Mouse (Mus musculus) C2C12 (cell line): ENCODE data around the gene Rpl13. TPM values are rescaled to one million over a fixed set of nuclear protein-coding genes. Genes with fewer than 3 reads are reported as not detected.

Experiments
- H3K27me3 ChIP-seq: one replicate; pipeline ENCODE4 v1.6.1; 2011; ENCODE audit not compliant: control insufficient read depth, insufficient read depth, insufficient read length
- H3K36me3 ChIP-seq: one replicate; pipeline ENCODE4 v1.6.1; 2011; ENCODE audit not compliant: control insufficient read depth, insufficient read depth
- H3K4me3 ChIP-seq: one replicate; pipeline ENCODE4 v1.5.1; 2011; ENCODE audit warnings: mild to moderate bottlenecking, control low read depth; ENCODE audit not compliant: poor library complexity, insufficient read depth, severe bottlenecking
- H3K79me2 ChIP-seq: one replicate; pipeline ENCODE4 v1.6.1; 2011; ENCODE audit not compliant: control insufficient read depth, insufficient read depth
- H3K79me3 ChIP-seq: one replicate; pipeline ENCODE4 v1.6.1; 2011; ENCODE audit warnings: low read depth, control low read depth
- H3ac ChIP-seq: one replicate; pipeline ENCODE3; 2011; ENCODE audit warnings: low read depth; ENCODE audit not compliant: control insufficient read depth, insufficient read length
- CEBPB ChIP-seq: IDR thresholded peaks from one replicate; pipeline ENCODE4 v1.6.1; 2011; ENCODE audit warnings: low read depth, mild to moderate bottlenecking, control low read depth, moderate library complexity
- CTCF ChIP-seq: IDR thresholded peaks from one replicate; pipeline ENCODE4 v1.5.1; 2011; ENCODE audit not compliant: control insufficient read depth, insufficient read depth, insufficient read length
- FOSL1 ChIP-seq: IDR thresholded peaks from one replicate; pipeline ENCODE4 v1.8.0; 2011; ENCODE audit warnings: mild to moderate bottlenecking, low read length; ENCODE audit not compliant: poor library complexity, insufficient read depth, severe bottlenecking
- MAX ChIP-seq: IDR thresholded peaks from one replicate; pipeline ENCODE4 v1.6.1; 2011; ENCODE audit warnings: mild to moderate bottlenecking, control low read depth
- MYOD1 ChIP-seq: IDR thresholded peaks from one replicate; pipeline ENCODE4 v1.6.1; 2011; ENCODE audit warnings: low read depth; ENCODE audit not compliant: control insufficient read depth, insufficient read length
- MYOG ChIP-seq: IDR thresholded peaks from one replicate; pipeline ENCODE4 v1.6.1; 2011; ENCODE audit not compliant: control insufficient read depth, insufficient read length; ENCODE audit errors: extremely low read depth
- USF1 ChIP-seq: IDR thresholded peaks from one replicate; pipeline ENCODE4 v1.6.1; 2011; ENCODE audit warnings: low read depth, mild to moderate bottlenecking, control low read depth, moderate library complexity
- polyA plus RNA-seq: library from polyadenylated mRNA; unstranded; fragments of >200 nt; fragmentation: generic; extraction: Trizol; gene quantifications from one replicate; pipeline ENCODE4 v1.2.1, GENCODE M21; 2012; ENCODE audit warnings: missing spikeins

The Rpl13 gene
- polyA plus RNA-seq, 1 experiment = 3,422 TPM

DNA sequence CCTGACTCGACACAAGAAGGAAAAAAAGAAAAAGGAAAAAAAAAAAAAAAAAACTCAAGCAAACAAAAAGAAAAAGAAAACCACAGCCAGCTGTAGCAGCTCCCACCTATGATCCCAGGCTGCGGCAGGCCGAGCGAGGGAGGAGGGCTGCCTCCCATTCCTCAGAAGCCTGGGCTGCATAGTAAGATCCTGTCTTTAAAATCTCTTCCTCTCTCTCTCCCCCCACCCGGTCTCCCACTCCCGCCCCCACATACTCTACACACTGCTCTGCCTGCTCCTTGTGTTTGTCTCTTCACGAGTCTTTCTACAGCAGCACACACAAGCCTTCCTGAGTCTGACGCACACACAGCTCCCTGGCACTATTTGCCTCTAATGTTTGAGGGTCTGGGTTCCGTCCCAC lies 19.9 kb downstream of the Rpl13 start:
- Histone ChIP-seq H3K27me3 (peaks cover 10% of the 10 kb centered on the region), H3K79me2 (no peaks in the 10 kb centered on the region), H3K36me3 (no peaks in the 10 kb centered on the region), H3K79me3 (no peaks in the 10 kb centered on the region), H3ac (no peak overlapping the region), H3K4me3 (no peak overlapping the region)
- no peak for TF ChIP-seq USF1
- no peak for TF ChIP-seq CTCF
- TF ChIP-seq CEBPB = no peak
- no peak for TF ChIP-seq MYOG
- no peak for TF ChIP-seq FOSL1
- TF ChIP-seq MAX = no peak
- TF ChIP-seq MYOD1 = no peak

DNA sequence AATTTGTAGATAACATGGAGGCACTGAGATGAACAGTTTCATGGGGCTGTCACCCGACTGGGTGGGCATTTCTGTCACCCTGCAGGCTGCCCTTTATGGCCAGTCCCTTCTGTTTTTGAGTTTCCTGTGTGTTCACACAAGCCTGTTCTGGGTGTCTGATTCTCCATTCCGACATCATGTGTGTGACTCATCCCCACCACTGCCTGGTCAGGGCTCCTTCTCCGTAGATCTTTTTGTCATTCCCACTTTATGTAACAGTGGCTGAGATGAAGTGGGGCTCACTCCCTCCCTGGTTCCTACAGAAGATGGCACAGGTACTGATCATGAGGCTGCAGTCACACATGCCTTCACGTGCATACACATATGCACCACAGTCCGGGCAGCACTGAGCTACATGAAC lies 20.5 kb downstream of the Rpl13 start:
- H3K27me3 ChIP-seq = peaks cover 4% of the 10 kb centered on the region

DNA sequence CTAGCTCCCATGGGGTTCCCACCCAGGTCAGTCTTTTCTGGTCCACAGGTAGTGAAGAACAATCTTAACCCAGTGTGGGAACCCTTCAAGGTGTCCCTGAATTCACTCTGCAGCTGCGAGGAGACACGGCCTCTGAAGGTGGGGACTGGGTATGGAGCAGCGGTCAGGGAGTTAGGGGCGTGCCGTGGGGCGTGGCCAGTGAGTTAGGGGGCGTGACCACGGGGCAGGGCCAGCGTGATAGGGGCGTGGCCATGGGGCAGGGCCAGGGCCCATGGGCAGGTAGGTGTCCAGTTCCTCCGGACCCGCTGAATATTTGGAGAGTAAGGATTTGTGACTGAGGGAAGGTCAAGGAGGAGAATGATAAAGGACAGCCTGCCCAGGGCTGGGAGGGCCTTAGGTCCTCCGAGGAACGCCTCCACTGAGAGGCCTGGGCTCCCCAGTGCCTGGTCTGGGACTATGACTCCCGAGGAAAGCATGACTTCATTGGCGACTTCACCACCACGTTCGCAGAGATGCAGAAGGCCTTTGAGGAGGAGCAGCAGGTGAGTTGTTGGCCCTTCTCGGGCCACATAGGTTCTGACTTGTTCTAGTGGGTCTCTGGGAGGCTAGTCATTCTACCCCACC lies 24.2 kb downstream of the Rpl13 start:
- Histone ChIP-seq H3K27me3 (no peaks in the 10 kb centered on the region), H3K79me3 (no peaks in the 10 kb centered on the region), H3ac (no peak overlapping the region), H3K4me3 (no peak overlapping the region), H3K36me3 (no peaks in the 10 kb centered on the region), H3K79me2 (no peaks in the 10 kb centered on the region)
- TF ChIP-seq MYOG = no peak
- TF ChIP-seq MAX = no peak
- TF ChIP-seq CTCF = no peak
- no peak for TF ChIP-seq CEBPB
- no peak for TF ChIP-seq FOSL1
- no peak for TF ChIP-seq USF1
- TF ChIP-seq MYOD1 = no peak

More for the DNA sequence above, 20.5 kb downstream of the Rpl13 start:
- H3ac ChIP-seq = no peak overlapping the region
- no peaks in the 10 kb centered on the region for H3K79me3 ChIP-seq
- H3K36me3 ChIP-seq = no peaks in the 10 kb centered on the region
- TF ChIP-seq MAX = no peak
- no peak for TF ChIP-seq FOSL1
- TF ChIP-seq USF1 = no peak
- no peak for TF ChIP-seq CEBPB
- TF ChIP-seq MYOD1 = no peak
- TF ChIP-seq CTCF = no peak
- no peak for TF ChIP-seq MYOG
- H3K4me3 ChIP-seq = no peak overlapping the region
- no peaks in the 10 kb centered on the region for H3K79me2 ChIP-seq

DNA sequence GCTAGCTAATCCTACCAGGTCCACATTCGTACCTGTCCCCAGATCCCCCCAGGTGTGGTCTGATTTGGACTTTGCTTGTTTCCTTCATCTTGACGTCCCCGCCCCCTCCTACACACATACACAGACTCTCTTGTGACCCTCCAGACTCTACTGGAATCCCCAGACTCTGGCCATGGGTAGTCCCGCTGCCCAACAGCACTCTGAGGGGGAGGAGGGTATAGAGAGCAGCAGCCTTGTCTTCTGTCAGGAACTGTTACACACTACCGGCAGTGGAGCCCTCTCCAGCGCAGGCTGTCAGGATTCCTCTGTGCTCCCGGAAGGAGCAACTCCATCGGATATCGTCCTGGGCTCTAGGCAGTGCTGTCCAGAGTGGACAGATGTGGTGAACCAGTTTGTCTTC lies 28.9 kb downstream of the Rpl13 start:
- H3K4me3 ChIP-seq = no peak overlapping the region
- H3K36me3 ChIP-seq = no peaks in the 10 kb centered on the region
- TF ChIP-seq MYOD1 = no peak
- TF ChIP-seq CEBPB = no peak
- TF ChIP-seq MAX = no peak
- no peak for TF ChIP-seq FOSL1
- TF ChIP-seq CTCF = no peak
- TF ChIP-seq USF1 = no peak
- H3K79me3 ChIP-seq = no peaks in the 10 kb centered on the region
- no peak overlapping the region for H3ac ChIP-seq
- H3K79me2 ChIP-seq = no peaks in the 10 kb centered on the region
- no peaks in the 10 kb centered on the region for H3K27me3 ChIP-seq

DNA sequence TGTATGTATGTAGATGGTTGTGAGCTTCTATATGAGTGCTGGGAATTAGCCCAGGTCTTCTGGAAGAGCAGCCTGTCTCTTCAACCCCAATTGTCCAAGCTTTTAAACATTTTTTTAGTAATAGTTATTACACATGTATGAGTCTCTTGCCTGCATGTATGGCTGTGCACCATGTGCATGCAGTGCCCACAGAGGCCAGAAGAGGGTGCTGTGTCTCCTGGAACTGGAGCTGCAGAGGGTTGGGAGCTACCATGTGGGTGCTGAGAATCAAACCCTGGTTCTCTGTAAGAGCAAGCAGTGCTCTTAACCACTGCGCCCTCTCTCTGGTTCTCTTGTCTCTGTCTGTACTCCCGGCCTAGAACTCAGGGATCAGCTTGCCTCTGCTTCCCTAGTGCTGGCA lies 30.8 kb downstream of the Rpl13 start:
- H3K4me3 ChIP-seq = no peak overlapping the region
- no peaks in the 10 kb centered on the region for H3K79me3 ChIP-seq
- no peaks in the 10 kb centered on the region for H3K79me2 ChIP-seq
- TF ChIP-seq MYOG (no peak), CEBPB (no peak), MAX (no peak), CTCF (no peak), FOSL1 (no peak), MYOD1 (no peak), USF1 (no peak)
- no peak overlapping the region for H3ac ChIP-seq
- no peaks in the 10 kb centered on the region for H3K36me3 ChIP-seq
- no peaks in the 10 kb centered on the region for H3K27me3 ChIP-seq

DNA sequence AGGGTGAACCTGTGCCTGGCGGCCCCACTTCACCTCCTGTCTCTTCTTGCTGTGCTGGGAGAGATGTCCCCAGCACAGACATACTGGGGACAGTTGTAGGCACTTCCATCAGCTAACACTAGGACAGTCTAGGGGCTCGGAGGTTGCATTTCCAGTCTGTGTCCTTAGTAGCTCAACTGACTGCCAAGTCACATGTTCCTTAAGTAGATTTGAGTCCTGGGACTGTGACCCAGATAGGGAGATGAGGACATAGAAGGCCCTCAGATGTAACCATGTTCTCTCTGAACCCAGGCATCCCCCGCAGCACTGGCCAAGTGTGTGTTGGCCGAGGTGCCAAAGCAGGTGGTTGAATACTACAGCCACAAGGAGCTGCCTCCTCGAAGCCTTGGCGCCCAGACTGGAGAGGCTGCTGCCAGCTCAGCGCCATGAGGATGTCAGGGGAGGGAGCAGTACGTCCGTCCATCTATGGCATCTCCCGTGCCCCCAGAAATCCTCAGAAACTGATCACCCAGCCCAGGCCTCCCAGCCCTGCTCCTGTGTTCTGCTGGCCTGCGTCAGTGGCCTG lies 32.1 kb downstream of the Rpl13 start:
- Histone ChIP-seq H3K79me2 (no peaks in the 10 kb centered on the region), H3K27me3 (no peaks in the 10 kb centered on the region), H3ac (no peak overlapping the region), H3K36me3 (no peaks in the 10 kb centered on the region), H3K4me3 (no peak overlapping the region), H3K79me3 (no peaks in the 10 kb centered on the region)
- TF ChIP-seq CTCF (no peak), USF1 (no peak), FOSL1 (no peak), MYOG (no peak), CEBPB (no peak), MYOD1 (no peak), MAX (no peak)
